Mouse (Mus musculus) liver, embryonic 16.5 days (tissue): Measurements from ENCODE around the gene Gm21958. TPM values are rescaled to one million over a fixed set of nuclear protein-coding genes. Genes with fewer than 3 reads are reported as not detected.

Source experiments
- ATAC-seq: fragments of 200-750 bp; cut with Nextera tagmentation; 2 replicates; pipeline ENCODE4 v1.8.0; 2017; ENCODE audit warnings: low read depth, mild to moderate bottlenecking, moderate number of reproducible peaks, moderate library complexity
- H3K27ac ChIP-seq: fragments of 300-500 bp; sonication (generic); 2 replicates; pipeline ENCODE4 v1.5.1; 2014; ENCODE audit warnings: mild to moderate bottlenecking, low read length
- H3K27me3 ChIP-seq: fragments of 300-500 bp; sonication (generic); 2 replicates; pipeline ENCODE4 v1.6.1; 2014; ENCODE audit warnings: low read depth, low read length, mixed read lengths; ENCODE audit not compliant: control insufficient read depth, insufficient read depth
- H3K36me3 ChIP-seq: fragments of 300-500 bp; sonication (generic); 2 replicates; pipeline ENCODE4 v1.6.1; 2014; ENCODE audit warnings: mild to moderate bottlenecking; ENCODE audit not compliant: control insufficient read depth, insufficient read depth
- H3K4me1 ChIP-seq: fragments of 300-500 bp; sonication (generic); 2 replicates; pipeline ENCODE4 v1.6.1; 2014; ENCODE audit warnings: low read depth, low read length, mixed read lengths; ENCODE audit not compliant: control insufficient read depth
- H3K4me2 ChIP-seq: fragments of 300-500 bp; sonication (generic); 2 replicates; pipeline ENCODE4 v1.6.1; 2014; ENCODE audit warnings: low read depth, low read length, mixed read lengths
- H3K4me3 ChIP-seq: fragments of 300-500 bp; sonication (generic); 2 replicates; pipeline ENCODE4 v1.5.1; 2014; ENCODE audit warnings: low read depth, mild to moderate bottlenecking, low read length
- H3K9ac ChIP-seq: fragments of 300-500 bp; sonication (generic); 2 replicates; pipeline ENCODE4 v1.6.1; 2014; ENCODE audit warnings: low read depth, low read length
- H3K9me3 ChIP-seq: fragments of 300-500 bp; sonication (generic); replicated peaks from 2 replicates; pipeline ENCODE4 v1.6.1; 2016; ENCODE audit warnings: low read length; ENCODE audit not compliant: control insufficient read depth
- WGBS: fragments of 180-500 bp; shearing (Covaris S2); extraction: QIAGEN DNeasy Blood & Tissue Kit; methylation state at CpG from one replicate; pipeline ENCODE4 v1.1.7; 2014; ENCODE audit not compliant: insufficient replicate concordance; 5-methylcytosine and 5-hydroxymethylcytosine counted together
- polyA plus RNA-seq: library from polyadenylated mRNA; unstranded; fragments of >200 nt; fragmentation: Nextera tagmentation; extraction: Ambion mirVana; gene quantifications from 2 replicates; pipeline ENCODE4 v1.2.1, GENCODE M21; 2015

Gene Gm21958
- polyA plus RNA-seq, 1 experiment from 2014 or later: not detected

GRCm38 (mm10) chr3:54699759-54700301 is 14.3 kb downstream of the Gm21958 start:
- peaks cover 15% of the 10 kb centered on the region for H3K36me3 ChIP-seq
- peak; percentile 41; the same call in 1 of the 2 replicates for ATAC-seq
- H3K9me3 ChIP-seq: no peaks in the 10 kb centered on the region
- peaks cover 4% of the 10 kb centered on the region; the same call in 1 of the 2 replicates for H3K4me1 ChIP-seq
- H3K4me3 ChIP-seq: no peak overlapping the region
- WGBS: 35% methylated on average over 5 of the region's 5 CpGs
- H3K9ac ChIP-seq: no peak overlapping the region
- no peak overlapping the region for H3K4me2 ChIP-seq
- H3K27ac ChIP-seq: no peak overlapping the region
- H3K27me3 ChIP-seq: no peaks in the 10 kb centered on the region

DNA sequence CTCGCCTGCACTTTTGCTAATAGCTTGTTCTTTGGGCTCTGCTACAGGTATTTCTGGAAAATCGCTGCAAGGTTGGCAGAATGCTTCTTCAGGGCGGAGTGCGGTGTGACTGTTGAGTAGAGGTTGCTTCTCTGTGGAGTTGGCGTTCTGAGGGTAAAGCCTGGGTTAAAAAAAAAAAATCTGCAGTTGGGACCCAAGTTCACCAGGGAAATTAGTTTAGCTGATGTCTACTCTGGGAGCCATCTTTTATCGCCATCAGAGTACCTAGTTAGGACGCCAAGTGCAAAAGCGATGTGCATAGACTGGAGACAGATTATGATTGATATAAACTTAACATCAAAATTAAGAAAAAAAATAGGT is 21.1 kb downstream of the Gm21958 start:
- Histone ChIP-seq H3K9me3 (no peaks in the 10 kb centered on the region), H3K9ac (peak overlapping the region; percentile 77), H3K4me3 (peak overlapping the region; percentile 83), H3K4me2 (peak overlapping the region; percentile 81), H3K27ac (peak overlapping the region; percentile 90), H3K27me3 (no peaks in the 10 kb centered on the region), H3K36me3 (peaks cover 4% of the 10 kb centered on the region; the same call in 1 of the 2 replicates), H3K4me1 (peaks cover 11% of the 10 kb centered on the region)
- ATAC-seq: no peak
- WGBS: 0% methylated on average over 8 of the region's 8 CpGs

DNA sequence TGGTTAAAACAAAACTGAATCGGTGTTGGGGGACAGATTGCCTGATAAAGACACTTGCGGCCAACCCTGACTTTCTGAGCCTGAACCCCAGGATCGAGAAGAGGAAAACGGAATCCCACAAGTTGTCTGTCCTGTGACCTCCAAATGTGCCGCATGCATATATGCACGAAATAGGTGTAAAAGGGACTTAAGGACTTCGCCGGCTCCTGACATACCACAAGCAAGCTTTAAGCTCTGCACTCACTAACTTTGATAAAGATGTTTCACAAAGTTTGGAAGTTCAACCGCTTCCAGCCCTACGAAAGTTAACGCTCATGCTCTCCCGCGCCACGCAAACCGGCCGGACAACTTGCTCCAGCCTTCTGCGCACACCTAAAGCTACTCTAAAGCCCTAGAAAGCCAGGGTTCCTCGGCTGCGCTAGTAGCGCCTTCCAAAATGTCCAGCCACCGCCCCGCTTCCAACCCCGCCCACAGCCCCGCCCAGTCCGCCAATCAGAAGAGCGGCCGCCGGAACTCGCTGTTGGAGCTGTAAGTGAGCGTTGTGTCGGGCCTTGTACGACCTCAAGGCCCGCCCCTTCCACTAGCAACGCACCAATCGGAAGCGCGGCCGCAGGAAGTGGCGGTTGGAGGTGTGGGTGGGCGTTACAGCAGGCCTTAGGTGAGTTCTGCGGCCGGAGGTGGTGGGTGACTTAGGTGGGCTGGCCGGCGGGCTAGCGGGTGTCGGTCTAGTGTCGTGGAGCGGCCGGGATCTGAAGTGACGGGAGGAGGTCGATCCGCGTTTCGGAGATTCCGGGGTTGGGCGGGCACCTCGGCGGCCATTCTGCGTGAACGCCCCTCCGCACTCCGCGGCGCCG is 21.7 kb downstream of the Gm21958 start, which contains the start of gene Supt20:
Gene Supt20, plus strand, starts transcription at position 606 of the 854 bp plus-strand sequence.
- peaks cover 11% of the 10 kb centered on the region for H3K4me1 ChIP-seq
- peak within 1 kb of the TSS; percentile 77 for H3K9ac ChIP-seq
- H3K9me3 ChIP-seq: no peaks in the 10 kb centered on the region
- peaks cover 4% of the 10 kb centered on the region; the same call in 1 of the 2 replicates for H3K36me3 ChIP-seq
- WGBS: under 1% methylated on average over 65 of the region's 65 CpGs
- H3K4me2 ChIP-seq: peak within 1 kb of the TSS; percentile 98
- peak within 1 kb of the TSS; percentile 90 for H3K27ac ChIP-seq
- peak; percentile 99 for ATAC-seq
- no peaks in the 10 kb centered on the region for H3K27me3 ChIP-seq
- H3K4me3 ChIP-seq: peak within 1 kb of the TSS; percentile 83

DNA sequence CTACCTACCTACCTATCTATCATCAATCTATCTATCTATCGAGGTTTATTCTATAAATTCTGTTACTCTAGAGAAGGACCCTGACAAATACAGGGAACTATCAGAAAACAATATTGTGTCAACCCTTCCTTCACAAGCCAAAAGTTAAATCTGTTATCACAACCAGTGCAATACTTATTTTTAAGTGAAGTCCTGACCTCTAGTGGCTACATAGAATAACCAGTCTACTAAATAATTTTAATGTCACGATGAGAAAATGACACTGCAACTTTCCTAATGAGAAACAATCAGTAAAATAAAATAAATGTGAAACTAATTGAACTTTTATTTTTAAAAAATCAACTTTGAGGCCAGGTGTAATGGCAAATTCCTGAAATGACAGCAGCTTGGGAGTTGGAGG is 25.1 kb downstream of the Gm21958 start:
- Histone ChIP-seq H3K4me2 (no peak overlapping the region), H3K4me3 (no peak overlapping the region), H3K36me3 (no peaks in the 10 kb centered on the region), H3K27ac (no peak overlapping the region), H3K9me3 (no peaks in the 10 kb centered on the region), H3K9ac (no peak overlapping the region), H3K4me1 (peaks cover 4% of the 10 kb centered on the region; the same call in 1 of the 2 replicates), H3K27me3 (no peaks in the 10 kb centered on the region)
- WGBS: 25% methylated on average over 2 of the region's 2 CpGs
- no peak for ATAC-seq

GRCm38 (mm10) chr3:54687245-54687644 is 26.9 kb downstream of the Gm21958 start:
- Histone ChIP-seq H3K36me3 (no peaks in the 10 kb centered on the region), H3K4me2 (no peak overlapping the region), H3K4me3 (no peak overlapping the region), H3K9me3 (no peaks in the 10 kb centered on the region), H3K4me1 (peaks cover 3% of the 10 kb centered on the region; the same call in 1 of the 2 replicates), H3K27ac (no peak overlapping the region), H3K9ac (no peak overlapping the region), H3K27me3 (no peaks in the 10 kb centered on the region)
- no peak for ATAC-seq
- WGBS: 57% methylated on average over 2 of the region's 2 CpGs

DNA sequence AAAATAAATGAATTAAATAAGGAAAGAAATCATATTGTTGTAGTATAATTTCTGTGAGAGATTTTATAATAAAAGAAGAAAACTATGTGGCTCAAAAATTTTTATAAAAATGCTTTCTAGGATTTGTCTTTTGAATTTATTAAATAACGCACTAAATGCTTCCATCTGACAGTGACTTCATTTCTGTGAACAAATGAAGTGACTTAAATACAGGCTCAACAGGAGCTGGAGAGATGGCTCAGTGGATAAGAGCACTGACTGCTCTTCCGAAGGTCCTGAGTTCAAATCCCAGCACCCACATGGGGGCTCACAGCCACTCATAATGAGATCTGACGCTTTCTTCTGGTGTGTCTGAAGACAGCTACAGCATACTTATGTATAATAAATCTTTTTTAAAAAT is 29.0 kb downstream of the Gm21958 start:
- no peak for ATAC-seq
- Histone ChIP-seq H3K4me1 (no peaks in the 10 kb centered on the region; the same call in 1 of the 2 replicates), H3K27ac (no peak overlapping the region), H3K9me3 (no peaks in the 10 kb centered on the region), H3K27me3 (no peaks in the 10 kb centered on the region), H3K4me2 (no peak overlapping the region), H3K9ac (no peak overlapping the region), H3K36me3 (no peaks in the 10 kb centered on the region), H3K4me3 (no peak overlapping the region)
- 69% methylated on average over 3 of the region's 3 CpGs for WGBS

DNA sequence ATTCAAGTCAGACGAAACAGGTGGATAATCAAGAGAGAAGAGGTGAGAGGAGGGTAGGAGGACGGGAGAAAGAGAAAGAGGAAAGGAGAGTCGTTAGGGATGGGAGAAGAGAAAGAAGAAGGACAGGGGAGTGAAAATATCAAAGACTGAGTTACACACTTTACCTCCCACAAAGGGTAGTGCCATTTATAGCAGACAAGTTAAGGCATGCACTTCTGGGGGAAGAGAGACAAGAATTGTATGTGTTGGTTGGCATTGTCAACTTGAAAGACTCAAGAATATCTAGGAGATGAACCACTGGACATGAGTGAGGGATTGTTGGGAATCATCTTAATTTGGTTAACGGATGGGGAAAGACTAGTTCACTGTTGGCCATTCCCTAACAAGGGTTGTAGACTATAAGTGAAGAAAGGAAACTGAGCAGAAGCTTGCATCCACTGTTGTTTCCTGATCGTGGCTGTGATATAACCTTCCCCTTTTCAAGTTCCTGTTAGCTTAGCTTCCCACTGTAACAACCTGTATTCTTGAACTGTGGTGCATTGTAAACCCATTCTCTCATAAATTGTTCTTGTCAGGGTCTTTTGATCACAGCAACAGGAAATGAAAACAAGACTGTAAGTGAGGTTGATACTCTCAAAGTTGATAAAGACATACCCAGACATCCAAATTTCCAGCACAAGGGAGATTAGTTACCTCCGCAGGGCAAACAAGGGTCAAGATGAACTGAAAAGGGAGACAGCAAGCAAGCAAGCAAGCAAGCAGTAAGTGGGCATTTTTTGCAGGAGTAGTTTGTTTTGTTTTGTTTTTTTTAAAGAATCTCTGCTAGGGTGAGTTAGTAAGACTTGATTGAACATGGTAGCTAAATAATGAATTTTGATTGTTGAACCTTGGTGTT is 32.6 kb downstream of the Gm21958 start:
- ATAC-seq: no peak
- no peak overlapping the region for H3K4me2 ChIP-seq
- no peak overlapping the region for H3K9ac ChIP-seq
- no peaks in the 10 kb centered on the region for H3K27me3 ChIP-seq
- no peaks in the 10 kb centered on the region for H3K9me3 ChIP-seq
- WGBS: 29% methylated on average over 6 of the region's 6 CpGs
- H3K36me3 ChIP-seq: no peaks in the 10 kb centered on the region
- no peak overlapping the region for H3K27ac ChIP-seq
- H3K4me1 ChIP-seq: no peaks in the 10 kb centered on the region; the same call in 1 of the 2 replicates
- H3K4me3 ChIP-seq: no peak overlapping the region

DNA sequence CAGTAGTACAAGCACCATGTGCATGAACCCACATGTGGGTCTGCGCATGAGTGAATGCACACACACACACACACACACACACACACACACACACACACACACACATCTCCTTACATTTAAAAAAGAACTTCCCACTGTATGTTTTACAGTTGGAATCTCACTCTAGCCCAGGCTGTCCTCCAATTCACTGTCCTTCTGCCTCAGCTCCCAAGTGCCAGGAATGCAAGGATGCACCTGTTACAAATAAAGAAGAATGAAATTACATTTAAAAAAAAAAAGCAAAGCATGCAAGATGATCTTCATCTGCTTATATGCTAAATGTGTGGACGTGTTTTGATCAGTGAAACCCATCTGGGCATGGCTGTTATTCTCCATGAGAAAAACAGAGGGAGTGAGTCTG is 37.3 kb downstream of the Gm21958 start:
- H3K27me3 ChIP-seq: no peaks in the 10 kb centered on the region
- WGBS: 58% methylated on average over 2 of the region's 2 CpGs
- H3K4me3 ChIP-seq: no peak overlapping the region
- no peak overlapping the region for H3K4me2 ChIP-seq
- no peaks in the 10 kb centered on the region for H3K9me3 ChIP-seq
- no peak overlapping the region for H3K9ac ChIP-seq
- no peaks in the 10 kb centered on the region; the same call in 1 of the 2 replicates for H3K4me1 ChIP-seq
- no peaks in the 10 kb centered on the region for H3K36me3 ChIP-seq
- no peak for ATAC-seq
- H3K27ac ChIP-seq: no peak overlapping the region
